Mouse (Mus musculus) liver, embryonic 14.5 days (tissue): ENCODE results near the gene Megf11. TPM values are rescaled to one million over a fixed set of nuclear protein-coding genes. Genes with fewer than 3 reads are reported as not detected.
A peak's percentile ranks its signal among the peaks of the same experiment; 100 is the strongest.

Experiments used
- ATAC-seq: fragments of 200-750 bp; cut with Nextera tagmentation; 2 replicates; pipeline ENCODE4 v1.8.0; 2017; ENCODE audit warnings: moderate number of reproducible peaks, mild to moderate bottlenecking, moderate library complexity; ENCODE audit not compliant: insufficient read depth
- DNase-seq, 3 experiments: peaks; one replicate each; pipeline ENCODE4 v3.0.0-alpha.2; 2012 to 2013; ENCODE audit warnings: low read depth in 3 of 3, low spot score in 3 of 3
- H3K27ac ChIP-seq: fragments of 300-500 bp; sonication (generic); 2 replicates; pipeline ENCODE4 v1.5.1; 2014; ENCODE audit warnings: moderate library complexity, mild to moderate bottlenecking, control low read depth, inconsistent platforms
- H3K27me3 ChIP-seq: fragments of 300-500 bp; sonication (generic); 2 replicates; pipeline ENCODE4 v1.6.1; 2014; ENCODE audit warnings: mild to moderate bottlenecking, low read length, moderate library complexity; ENCODE audit not compliant: control insufficient read depth, insufficient read depth
- H3K36me3 ChIP-seq: fragments of 300-500 bp; sonication (generic); replicated peaks from 2 replicates; pipeline ENCODE4 v1.6.1; 2014; ENCODE audit warnings: low read depth; ENCODE audit not compliant: control insufficient read depth, insufficient read depth
- H3K4me1 ChIP-seq, 2 experiments: fragments of 200-500 bp in 1 of 2; fragments of 300-500 bp in 1 of 2; sonication (generic) in 1 of 2; replicated peaks; 2 replicates each; pipeline ENCODE4 v1.6.1; 2012 to 2014; ENCODE audit warnings: antibody characterized with exemption in 1 of 2, inconsistent platforms in 1 of 2, low read length in 1 of 2; ENCODE audit not compliant: control insufficient read depth in 2 of 2, insufficient read depth in 2 of 2
- H3K4me2 ChIP-seq: fragments of 300-500 bp; sonication (generic); 2 replicates; pipeline ENCODE4 v1.6.1; 2014; ENCODE audit warnings: low read depth, mild to moderate bottlenecking, control low read depth, moderate library complexity
- H3K4me3 ChIP-seq, 2 experiments: fragments of 200-500 bp in 1 of 2; fragments of 300-500 bp in 1 of 2; sonication (generic) in 1 of 2; 2 replicates each; pipeline ENCODE4 v1.5.1; 2012 to 2014; ENCODE audit warnings: low read depth in 2 of 2, low read length in 2 of 2, mild to moderate bottlenecking in 2 of 2, control low read depth in 1 of 2, inconsistent platforms in 1 of 2, moderate library complexity in 1 of 2; ENCODE audit not compliant: insufficient read depth in 1 of 2
- H3K9ac ChIP-seq: fragments of 300-500 bp; sonication (generic); replicated peaks from 2 replicates; pipeline ENCODE4 v1.6.1; 2014; ENCODE audit warnings: mild to moderate bottlenecking, control low read depth, moderate library complexity
- H3K9me3 ChIP-seq: fragments of 300-500 bp; sonication (generic); 2 replicates; pipeline ENCODE4 v1.6.1; 2016; ENCODE audit warnings: low read length, mixed read lengths; ENCODE audit not compliant: control insufficient read depth
- CTCF ChIP-seq: IDR thresholded peaks from 2 replicates; pipeline ENCODE4 v1.5.1; 2016; ENCODE audit warnings: antibody characterized with exemption, low read depth, control low read depth
- EP300 ChIP-seq: IDR thresholded peaks from 2 replicates; pipeline ENCODE4 v1.6.1; 2016; ENCODE audit warnings: antibody characterized with exemption, low read depth
- WGBS: fragments of 180-500 bp; shearing (Covaris S2); extraction: QIAGEN DNeasy Blood & Tissue Kit; methylation state at CpG from one replicate; pipeline ENCODE4 v1.1.7; 2014; ENCODE audit not compliant: insufficient replicate concordance; 5-methylcytosine and 5-hydroxymethylcytosine counted together
- polyA plus RNA-seq, 2 experiments: library from polyadenylated mRNA; depleted of rRNA in 1 of 2; stranded (reverse) in 1 of 2; unstranded in 1 of 2; fragments of >200 nt; fragmentation: Nextera tagmentation in 1 of 2; extraction: Ambion mirVana in 1 of 2; gene quantifications; 2 replicates each; pipeline versions ENCODE4 v1.2.1 to v1.2.3; 2012 to 2014

Gene Megf11
- polyA plus RNA-seq, 2 experiments: 0.18 to 0.28 TPM

- H3K27me3 ChIP-seq: no peaks in the 10 kb centered on the region
- ATAC-seq: no peak
- peaks cover 3 to 4% of the 10 kb centered on the region in 2 experiments for H3K4me1 ChIP-seq
- no peak overlapping the region for H3K4me2 ChIP-seq
- no peak overlapping the region for H3K27ac ChIP-seq
- H3K36me3 ChIP-seq: no peaks in the 10 kb centered on the region
- TF ChIP-seq CTCF (no peak), EP300 (no peak)
- no peaks in the 10 kb centered on the region for H3K9me3 ChIP-seq
- H3K4me3 ChIP-seq: no peak overlapping the region
- H3K9ac ChIP-seq: no peak overlapping the region
- WGBS: 59% methylated on average over 7 of the region's 7 CpGs
- DNase-seq: no peak
Measured at GRCm38 (mm10) chr9:64555620-64556019, 170.2 kb downstream of the Megf11 start.

DNA sequence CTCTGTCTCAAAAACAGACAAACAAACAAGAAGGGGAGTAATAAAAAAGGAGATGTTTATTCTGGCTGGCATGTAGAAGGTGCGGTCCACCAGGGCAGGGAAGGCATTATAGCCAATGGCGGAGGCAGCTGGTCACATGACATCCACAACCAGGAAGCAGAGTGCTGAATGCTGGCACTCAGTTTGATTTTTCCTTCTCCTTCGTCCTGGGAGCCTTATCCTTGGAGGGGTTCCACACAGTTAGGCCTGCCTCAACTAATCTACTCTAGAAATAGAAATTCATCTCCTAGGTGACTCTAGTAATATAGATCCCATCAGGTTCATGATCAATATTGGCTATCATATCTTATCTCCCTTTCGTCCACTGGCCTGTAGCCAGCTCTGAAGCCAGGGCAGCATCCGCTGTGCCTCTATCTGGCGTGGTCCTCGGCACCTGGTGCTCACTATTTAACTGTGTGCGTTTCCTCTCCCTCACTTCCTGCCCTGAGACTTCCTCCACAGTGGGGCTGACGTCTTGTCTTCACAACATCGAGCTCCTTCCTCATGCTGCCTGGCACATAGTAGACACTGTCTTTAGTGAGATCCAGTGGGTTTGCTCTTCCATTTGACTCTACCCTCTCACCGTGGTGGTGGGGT, 171.8 kb downstream of the Megf11 start:
- Histone ChIP-seq H3K27me3 (no peaks in the 10 kb centered on the region), H3K9me3 (no peaks in the 10 kb centered on the region), H3K36me3 (no peaks in the 10 kb centered on the region), H3K4me2 (no peak overlapping the region), H3K4me1 (peaks cover 3 to 4% of the 10 kb centered on the region in 2 experiments), H3K4me3 (no peak overlapping the region), H3K9ac (no peak overlapping the region), H3K27ac (no peak overlapping the region)
- TF ChIP-seq CTCF (no peak), EP300 (no peak)
- DNase-seq: no peak
- WGBS: 43% methylated on average over 11 of the region's 11 CpGs
- no peak for ATAC-seq

- Histone ChIP-seq H3K27me3 (no peaks in the 10 kb centered on the region), H3K27ac (no peak overlapping the region), H3K4me3 (no peak overlapping the region), H3K9me3 (no peaks in the 10 kb centered on the region), H3K4me1 (peaks cover 3 to 4% of the 10 kb centered on the region in 2 experiments), H3K4me2 (no peak overlapping the region), H3K9ac (no peak overlapping the region), H3K36me3 (no peaks in the 10 kb centered on the region)
- TF ChIP-seq EP300: no peak
- no peak for TF ChIP-seq CTCF
- DNase-seq (no peak), ATAC-seq (no peak)
- 84% methylated on average over 7 of the region's 7 CpGs for WGBS
Measured at GRCm38 (mm10) chr9:64557846-64558530, 172.6 kb downstream of the Megf11 start.

DNA sequence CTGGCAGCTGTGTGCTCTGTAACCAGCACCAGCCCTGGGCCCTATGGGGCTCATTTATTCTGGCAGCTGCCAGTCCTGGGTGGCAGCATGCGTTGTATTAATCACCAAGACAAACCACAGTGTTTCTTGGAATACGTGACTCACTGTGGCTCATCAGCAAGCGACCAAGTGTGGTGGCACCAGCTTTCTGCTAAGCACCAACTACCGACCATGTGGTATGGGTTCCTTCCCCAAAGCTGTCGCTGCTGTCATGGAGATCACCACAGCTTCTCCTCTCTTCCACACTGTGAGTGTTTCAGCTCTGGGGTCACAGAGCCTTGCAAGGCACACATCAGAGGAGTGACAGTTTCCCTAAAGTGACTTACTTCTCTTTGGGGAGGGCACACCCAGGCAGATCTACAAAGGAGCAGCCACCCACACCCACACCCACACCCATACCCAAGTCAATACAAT, 178.9 kb downstream of the Megf11 start:
- WGBS: 19% methylated on average over 5 of the region's 5 CpGs
- peak; percentile 47 to 67 (median 52) for DNase-seq
- peaks cover 39 to 47% of the 10 kb centered on the region in 2 experiments for H3K4me1 ChIP-seq
- H3K4me3 ChIP-seq: peak overlapping the region; percentile 19 to 38
- H3K4me2 ChIP-seq: peak overlapping the region; percentile 67
- ATAC-seq: peak; percentile 80
- H3K27ac ChIP-seq: peak overlapping the region; percentile 91
- TF ChIP-seq CTCF (no peak), EP300 (no peak)
- H3K36me3 ChIP-seq: no peaks in the 10 kb centered on the region
- no peaks in the 10 kb centered on the region for H3K27me3 ChIP-seq
- no peaks in the 10 kb centered on the region for H3K9me3 ChIP-seq
- peak overlapping the region; percentile 74 for H3K9ac ChIP-seq

- ATAC-seq (peak; percentile 76), DNase-seq (peak; percentile 71 to 76 (median 73))
- Histone ChIP-seq H3K9ac (peak overlapping the region; percentile 38), H3K4me2 (peak overlapping the region; percentile 67), H3K4me3 (no peak overlapping the region), H3K36me3 (no peaks in the 10 kb centered on the region), H3K27ac (peak overlapping the region; percentile 91), H3K9me3 (no peaks in the 10 kb centered on the region), H3K27me3 (no peaks in the 10 kb centered on the region), H3K4me1 (peaks cover 39 to 49% of the 10 kb centered on the region in 2 experiments)
- TF ChIP-seq CTCF: no peak
- no peak for TF ChIP-seq EP300
Measured at GRCm38 (mm10) chr9:64565915-64566314, 180.5 kb downstream of the Megf11 start.
